Mouse (Mus musculus) heart, embryonic 12.5 days (tissue): ENCODE measurements around the gene Gm5089. TPM values are rescaled to one million over a fixed set of nuclear protein-coding genes. Genes with fewer than 3 reads are reported as not detected.

Experiments used
- ATAC-seq: fragments of 200-750 bp; cut with Nextera tagmentation; 2 replicates; pipeline ENCODE4 v1.8.0; 2017; ENCODE audit warnings: moderate TSS enrichment, moderate library complexity; ENCODE audit not compliant: insufficient number of reproducible peaks, low FRiP score
- H3K27ac ChIP-seq: fragments of 300-500 bp; sonication (generic); 2 replicates; pipeline ENCODE4 v1.5.1; 2016; ENCODE audit warnings: mild to moderate bottlenecking, moderate library complexity; ENCODE audit not compliant: poor library complexity, severe bottlenecking
- H3K27me3 ChIP-seq: fragments of 300-500 bp; sonication (generic); replicated peaks from 2 replicates; pipeline ENCODE4 v1.6.1; 2016; ENCODE audit warnings: mild to moderate bottlenecking, moderate library complexity
- H3K36me3 ChIP-seq: fragments of 300-500 bp; sonication (generic); 2 replicates; pipeline ENCODE4 v1.6.1; 2016; ENCODE audit warnings: mild to moderate bottlenecking, moderate library complexity
- H3K4me1 ChIP-seq: fragments of 300-500 bp; sonication (generic); replicated peaks from 2 replicates; pipeline ENCODE4 v1.6.1; 2016; ENCODE audit warnings: mild to moderate bottlenecking
- H3K4me2 ChIP-seq: fragments of 300-500 bp; sonication (generic); 2 replicates; pipeline ENCODE4 v1.6.1; 2016; ENCODE audit warnings: mild to moderate bottlenecking, moderate library complexity
- H3K4me3 ChIP-seq: fragments of 300-500 bp; sonication (generic); 2 replicates; pipeline ENCODE4 v1.5.1; 2016; ENCODE audit warnings: mild to moderate bottlenecking
- H3K9ac ChIP-seq: fragments of 300-500 bp; sonication (generic); 2 replicates; pipeline ENCODE4 v1.6.1; 2016; ENCODE audit warnings: mild to moderate bottlenecking, moderate library complexity
- H3K9me3 ChIP-seq: fragments of 300-500 bp; sonication (generic); replicated peaks from 2 replicates; pipeline ENCODE4 v1.6.1; 2016; ENCODE audit warnings: mild to moderate bottlenecking, moderate library complexity
- WGBS: fragments of 180-500 bp; shearing (Covaris S2); methylation state at CpG from one replicate; pipeline ENCODE4 v1.1.7; 2016; 5-methylcytosine and 5-hydroxymethylcytosine counted together
- polyA plus RNA-seq: library from polyadenylated mRNA; unstranded; fragments of >200 nt; fragmentation: Nextera tagmentation; extraction: Ambion mirVana; gene quantifications from 2 replicates; pipeline ENCODE4 v1.2.1, GENCODE M21; 2016

Gene Gm5089
- polyA plus RNA-seq, 1 experiment from 2014 or later, result not detected

GRCm38 (mm10) chr14:122449601-122450495 lies 1.1 kb downstream of the Gm5089 start:
- Histone ChIP-seq H3K36me3 (no peaks in the 10 kb centered on the region), H3K27me3 (peaks cover 81% of the 10 kb centered on the region), H3K27ac (no peak overlapping the region), H3K4me1 (peaks cover 22% of the 10 kb centered on the region), H3K4me2 (peak overlapping the region; percentile 90), H3K9ac (no peak overlapping the region), H3K9me3 (no peaks in the 10 kb centered on the region), H3K4me3 (peak overlapping the region; percentile 49)
- 3% methylated on average over 29 of the region's 29 CpGs for WGBS
- no peak for ATAC-seq

- H3K4me2 ChIP-seq, result no peak overlapping the region
- no peaks in the 10 kb centered on the region for H3K36me3 ChIP-seq
- H3K4me3 ChIP-seq, result no peak overlapping the region
- no peak overlapping the region for H3K27ac ChIP-seq
- no peak overlapping the region for H3K9ac ChIP-seq
- H3K4me1 ChIP-seq, result no peaks in the 10 kb centered on the region
- ATAC-seq, result no peak
- WGBS, result 54% methylated on average over 10 of the region's 10 CpGs
- peaks cover 9% of the 10 kb centered on the region; the same call in 1 of the 2 replicates for H3K27me3 ChIP-seq
- H3K9me3 ChIP-seq, result no peaks in the 10 kb centered on the region
Measured at GRCm38 (mm10) chr14:122436850-122437249, 14.1 kb downstream of the Gm5089 start.

- no peak overlapping the region for H3K4me3 ChIP-seq
- no peak for ATAC-seq
- H3K36me3 ChIP-seq, result no peaks in the 10 kb centered on the region
- WGBS, result 87% methylated on average over 10 of the region's 10 CpGs
- no peak overlapping the region for H3K27ac ChIP-seq
- H3K9me3 ChIP-seq, result no peaks in the 10 kb centered on the region
- H3K4me1 ChIP-seq, result no peaks in the 10 kb centered on the region
- H3K4me2 ChIP-seq, result no peak overlapping the region
- 0 out of 2 replicates have a peak, but pooled peaks cover 4% of the 10 kb centered on the region for H3K27me3 ChIP-seq
- H3K9ac ChIP-seq, result no peak overlapping the region
Measured at GRCm38 (mm10) chr14:122434039-122434438, 16.9 kb downstream of the Gm5089 start.

- ATAC-seq, result no peak
- no peak overlapping the region for H3K27ac ChIP-seq
- no peaks in the 10 kb centered on the region for H3K9me3 ChIP-seq
- H3K9ac ChIP-seq, result no peak overlapping the region
- no peak overlapping the region for H3K4me3 ChIP-seq
- no peaks in the 10 kb centered on the region for H3K4me1 ChIP-seq
- H3K4me2 ChIP-seq, result no peak overlapping the region
- 60% methylated on average over 3 of the region's 3 CpGs for WGBS
- no peaks in the 10 kb centered on the region for H3K36me3 ChIP-seq
- 0 out of 2 replicates have a peak, but pooled peaks cover 4% of the 10 kb centered on the region for H3K27me3 ChIP-seq
Measured at GRCm38 (mm10) chr14:122432558-122432957, 18.4 kb downstream of the Gm5089 start.

GRCm38 (mm10) chr14:122427654-122428053 lies 23.3 kb downstream of the Gm5089 start:
- no peaks in the 10 kb centered on the region for H3K9me3 ChIP-seq
- 79% methylated on average over 3 of the region's 3 CpGs for WGBS
- no peak overlapping the region for H3K4me3 ChIP-seq
- peaks cover 5% of the 10 kb centered on the region; the same call in 1 of the 2 replicates for H3K27me3 ChIP-seq
- H3K9ac ChIP-seq, result no peak overlapping the region
- H3K4me2 ChIP-seq, result no peak overlapping the region
- H3K4me1 ChIP-seq, result no peaks in the 10 kb centered on the region
- no peak overlapping the region for H3K27ac ChIP-seq
- ATAC-seq, result no peak
- no peaks in the 10 kb centered on the region for H3K36me3 ChIP-seq

GRCm38 (mm10) chr14:122427204-122427560 lies 23.7 kb downstream of the Gm5089 start:
- ATAC-seq, result no peak
- Histone ChIP-seq H3K4me1 (no peaks in the 10 kb centered on the region), H3K27me3 (peaks cover 5% of the 10 kb centered on the region; the same call in 1 of the 2 replicates), H3K9ac (no peak overlapping the region), H3K4me3 (no peak overlapping the region), H3K27ac (no peak overlapping the region), H3K9me3 (no peaks in the 10 kb centered on the region), H3K36me3 (no peaks in the 10 kb centered on the region), H3K4me2 (no peak overlapping the region)
- WGBS, result 67% methylated on average over 8 of the region's 8 CpGs

GRCm38 (mm10) chr14:122426529-122427203 lies 24.2 kb downstream of the Gm5089 start:
- H3K9ac ChIP-seq, result no peak overlapping the region
- no peak overlapping the region for H3K4me2 ChIP-seq
- no peaks in the 10 kb centered on the region for H3K9me3 ChIP-seq
- no peak overlapping the region for H3K4me3 ChIP-seq
- no peak for ATAC-seq
- H3K36me3 ChIP-seq, result no peaks in the 10 kb centered on the region
- 58% methylated on average over 10 of the region's 10 CpGs for WGBS
- H3K4me1 ChIP-seq, result no peaks in the 10 kb centered on the region
- H3K27me3 ChIP-seq, result peaks cover 7% of the 10 kb centered on the region; the same call in 1 of the 2 replicates
- no peak overlapping the region for H3K27ac ChIP-seq

GRCm38 (mm10) chr14:122424441-122424840 lies 26.5 kb downstream of the Gm5089 start:
- no peak overlapping the region for H3K27ac ChIP-seq
- H3K4me1 ChIP-seq, result no peaks in the 10 kb centered on the region
- peaks cover 8% of the 10 kb centered on the region for H3K27me3 ChIP-seq
- no peak overlapping the region for H3K4me3 ChIP-seq
- no peak overlapping the region for H3K9ac ChIP-seq
- no peak for ATAC-seq
- no peaks in the 10 kb centered on the region for H3K36me3 ChIP-seq
- H3K9me3 ChIP-seq, result no peaks in the 10 kb centered on the region
- H3K4me2 ChIP-seq, result no peak overlapping the region
- WGBS, result 90% methylated on average over 3 of the region's 3 CpGs

- H3K4me2 ChIP-seq, result no peak overlapping the region
- no peaks in the 10 kb centered on the region for H3K9me3 ChIP-seq
- no peaks in the 10 kb centered on the region; the same call in none of the 2 replicates for H3K27me3 ChIP-seq
- H3K4me3 ChIP-seq, result no peak overlapping the region
- H3K27ac ChIP-seq, result no peak overlapping the region
- H3K36me3 ChIP-seq, result no peaks in the 10 kb centered on the region
- ATAC-seq, result no peak
- no peaks in the 10 kb centered on the region for H3K4me1 ChIP-seq
- H3K9ac ChIP-seq, result no peak overlapping the region
- WGBS, result 45% methylated on average over 4 of the region's 4 CpGs
Measured at GRCm38 (mm10) chr14:122416166-122416771, 34.6 kb downstream of the Gm5089 start.

GRCm38 (mm10) chr14:122414786-122415185 lies 36.1 kb downstream of the Gm5089 start:
- Histone ChIP-seq H3K27me3 (peaks cover 11% of the 10 kb centered on the region), H3K27ac (no peak overlapping the region), H3K9me3 (no peaks in the 10 kb centered on the region), H3K4me1 (no peaks in the 10 kb centered on the region), H3K36me3 (no peaks in the 10 kb centered on the region), H3K4me2 (no peak overlapping the region), H3K9ac (no peak overlapping the region), H3K4me3 (no peak overlapping the region)
- no peak for ATAC-seq
- 86% methylated on average over 2 of the region's 2 CpGs for WGBS

GRCm38 (mm10) chr14:122413542-122413928 lies 37.4 kb downstream of the Gm5089 start:
- no peaks in the 10 kb centered on the region for H3K36me3 ChIP-seq
- no peaks in the 10 kb centered on the region for H3K9me3 ChIP-seq
- ATAC-seq, result no peak
- no peaks in the 10 kb centered on the region for H3K4me1 ChIP-seq
- H3K27ac ChIP-seq, result no peak overlapping the region
- H3K4me3 ChIP-seq, result no peak overlapping the region
- no peak overlapping the region for H3K9ac ChIP-seq
- WGBS, result 85% methylated on average over 2 of the region's 2 CpGs
- H3K4me2 ChIP-seq, result no peak overlapping the region
- H3K27me3 ChIP-seq, result peaks cover 18% of the 10 kb centered on the region
